Mouse (Mus musculus): ENCODE measurements at regions not wholly inside any gene's neighbourhood (a gene's known extent, or its start where the extent isn't known, plus 50 kb on each side); places are given as distances from the start of the nearest gene placed in this dataset.

- no peak overlapping the region for H3K27ac ChIP-seq
- no peak for DNase-seq (ENCODE audit: low spot score)
- 87% methylated on average over 2 of the region's 2 CpGs for WGBS
- H3K4me3 ChIP-seq, result no peak overlapping the region
- no peaks in the 10 kb centered on the region for H3K27me3 ChIP-seq (ENCODE audit: insufficient read depth, poor library complexity, severe bottlenecking)
- no peaks in the 10 kb centered on the region for H3K36me3 ChIP-seq
- H3K9me3 ChIP-seq, result no peaks in the 10 kb centered on the region
- H3K4me1 ChIP-seq, result no peaks in the 10 kb centered on the region
Measured at GRCm38 (mm10) chr16:72152920-72153319, 155.2 kb upstream of the Robo1 start.

DNA sequence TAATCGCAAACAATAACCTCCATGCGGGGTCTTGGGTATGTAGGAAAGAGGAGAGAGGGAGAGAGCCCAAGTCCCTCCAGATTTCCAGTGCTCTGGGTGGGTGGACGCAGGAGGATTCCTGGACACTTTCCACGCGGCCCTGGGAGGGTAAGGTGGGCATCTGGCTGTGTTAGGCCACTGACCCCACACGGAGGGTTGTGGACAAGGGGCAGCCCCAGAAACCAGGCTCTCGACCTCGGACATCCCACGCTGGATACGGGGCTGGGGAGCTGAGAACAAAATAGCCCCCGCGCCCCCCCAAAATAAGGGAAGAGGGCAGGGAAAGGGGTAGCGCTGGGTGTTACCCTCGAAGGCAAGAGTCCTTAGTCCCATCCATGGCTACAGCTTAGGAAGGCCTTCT, 150.2 kb upstream of the Robo1 start:
- no peak overlapping the region for H3K4me3 ChIP-seq
- no peaks in the 10 kb centered on the region for H3K27me3 ChIP-seq (ENCODE audit: insufficient read depth, poor library complexity, severe bottlenecking)
- H3K27ac ChIP-seq, result no peak overlapping the region
- H3K36me3 ChIP-seq, result no peaks in the 10 kb centered on the region
- DNase-seq (ENCODE audit: low spot score), result no peak
- H3K4me1 ChIP-seq, result no peaks in the 10 kb centered on the region
- no peaks in the 10 kb centered on the region for H3K9me3 ChIP-seq
- 88% methylated on average over 14 of the region's 14 CpGs for WGBS

GRCm38 (mm10) chr16:72159411-72159810, 148.7 kb upstream of the Robo1 start:
- H3K9me3 ChIP-seq, result no peaks in the 10 kb centered on the region
- WGBS, result 84% methylated on average over 4 of the region's 4 CpGs
- no peaks in the 10 kb centered on the region for H3K36me3 ChIP-seq
- H3K27ac ChIP-seq, result no peak overlapping the region
- no peak for DNase-seq (ENCODE audit: low spot score)
- H3K4me1 ChIP-seq, result no peaks in the 10 kb centered on the region
- no peak overlapping the region for H3K4me3 ChIP-seq
- H3K27me3 ChIP-seq (ENCODE audit: insufficient read depth, poor library complexity, severe bottlenecking), result no peaks in the 10 kb centered on the region

- no peaks in the 10 kb centered on the region for H3K27me3 ChIP-seq (ENCODE audit: insufficient read depth, poor library complexity, severe bottlenecking)
- no peaks in the 10 kb centered on the region for H3K36me3 ChIP-seq
- H3K9me3 ChIP-seq, result no peaks in the 10 kb centered on the region
- no peak overlapping the region for H3K27ac ChIP-seq
- no peaks in the 10 kb centered on the region for H3K4me1 ChIP-seq
- WGBS, result 84% methylated on average over 5 of the region's 5 CpGs
- no peak overlapping the region for H3K4me3 ChIP-seq
- DNase-seq (ENCODE audit: low spot score), result no peak
Measured at GRCm38 (mm10) chr16:72175727-72176126, 132.4 kb upstream of the Robo1 start.

- no peak for DNase-seq (ENCODE audit: low spot score)
- Histone ChIP-seq H3K27me3 (ENCODE audit: insufficient read depth, poor library complexity, severe bottlenecking) (no peaks in the 10 kb centered on the region), H3K4me1 (no peaks in the 10 kb centered on the region), H3K9me3 (no peaks in the 10 kb centered on the region), H3K27ac (no peak overlapping the region), H3K4me3 (no peak overlapping the region), H3K36me3 (no peaks in the 10 kb centered on the region)
- 5% methylated on average over 1 of the region's 1 CpGs for WGBS
Measured at GRCm38 (mm10) chr16:72194320-72194719, 113.8 kb upstream of the Robo1 start.

DNA sequence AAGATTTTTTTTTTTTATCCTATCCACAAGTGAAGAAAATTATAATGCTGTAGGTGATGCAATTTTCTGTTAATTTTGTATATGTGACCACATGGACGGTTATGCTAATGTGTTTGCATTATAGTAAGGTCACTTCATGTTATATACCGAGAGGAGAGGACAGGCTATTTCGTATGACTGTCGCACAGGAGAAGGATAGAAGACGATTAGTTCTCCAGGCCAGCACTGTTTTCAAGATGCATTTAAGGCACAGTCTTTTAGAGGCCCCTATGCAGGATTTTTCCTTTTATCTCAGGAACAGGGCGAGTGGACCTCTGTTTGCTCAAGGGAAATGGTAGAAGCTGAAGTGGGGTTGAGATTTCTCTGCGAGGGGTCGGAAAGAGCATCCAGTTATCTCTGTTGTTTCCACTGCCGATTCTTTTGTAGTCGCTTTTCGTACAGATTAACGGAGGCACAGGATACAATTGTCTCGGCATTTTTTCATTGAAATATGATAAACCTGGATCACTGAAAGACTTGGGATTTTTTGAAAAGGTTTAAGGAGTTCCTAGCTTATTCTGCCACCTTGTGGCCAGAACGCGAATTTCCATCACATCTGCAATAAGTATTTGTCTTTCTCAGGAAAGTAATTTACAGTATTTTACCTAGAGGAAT, 92.6 kb upstream of the Robo1 start:
- WGBS, result 37% methylated on average over 15 of the region's 15 CpGs
- peak overlapping the region; percentile 34; the same call in 1 of the 2 replicates for H3K4me3 ChIP-seq
- H3K27ac ChIP-seq, result no peak overlapping the region
- no peaks in the 10 kb centered on the region for H3K36me3 ChIP-seq
- no peaks in the 10 kb centered on the region for H3K27me3 ChIP-seq (ENCODE audit: insufficient read depth, poor library complexity, severe bottlenecking)
- no peak for DNase-seq (ENCODE audit: low spot score)
- no peaks in the 10 kb centered on the region for H3K4me1 ChIP-seq
- no peaks in the 10 kb centered on the region for H3K9me3 ChIP-seq

DNA sequence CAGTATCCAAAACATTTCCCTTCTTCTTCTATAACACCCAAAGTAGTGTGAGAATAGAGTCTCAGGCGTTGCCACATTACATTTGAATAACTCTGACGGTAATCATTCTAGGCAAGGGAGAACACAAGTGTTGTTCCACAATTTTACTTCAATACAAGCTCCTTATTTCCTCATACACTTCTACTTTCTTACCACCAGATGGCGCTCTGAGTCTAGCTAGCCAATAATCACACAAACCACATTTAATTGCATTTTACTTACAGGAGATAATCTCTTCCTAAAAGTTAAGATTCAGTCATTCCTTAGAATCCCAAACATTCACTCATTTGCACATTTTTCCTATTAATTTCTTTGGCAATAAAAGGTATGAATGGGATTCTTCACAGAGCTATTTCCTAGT, 90.1 kb upstream of the Robo1 start:
- H3K36me3 ChIP-seq, result no peaks in the 10 kb centered on the region
- DNase-seq (ENCODE audit: low spot score), result no peak
- no peak overlapping the region for H3K4me3 ChIP-seq
- no peak overlapping the region for H3K27ac ChIP-seq
- no peaks in the 10 kb centered on the region for H3K4me1 ChIP-seq
- 1% methylated on average over 3 of the region's 3 CpGs for WGBS
- no peaks in the 10 kb centered on the region for H3K9me3 ChIP-seq
- no peaks in the 10 kb centered on the region for H3K27me3 ChIP-seq (ENCODE audit: insufficient read depth, poor library complexity, severe bottlenecking)

DNA sequence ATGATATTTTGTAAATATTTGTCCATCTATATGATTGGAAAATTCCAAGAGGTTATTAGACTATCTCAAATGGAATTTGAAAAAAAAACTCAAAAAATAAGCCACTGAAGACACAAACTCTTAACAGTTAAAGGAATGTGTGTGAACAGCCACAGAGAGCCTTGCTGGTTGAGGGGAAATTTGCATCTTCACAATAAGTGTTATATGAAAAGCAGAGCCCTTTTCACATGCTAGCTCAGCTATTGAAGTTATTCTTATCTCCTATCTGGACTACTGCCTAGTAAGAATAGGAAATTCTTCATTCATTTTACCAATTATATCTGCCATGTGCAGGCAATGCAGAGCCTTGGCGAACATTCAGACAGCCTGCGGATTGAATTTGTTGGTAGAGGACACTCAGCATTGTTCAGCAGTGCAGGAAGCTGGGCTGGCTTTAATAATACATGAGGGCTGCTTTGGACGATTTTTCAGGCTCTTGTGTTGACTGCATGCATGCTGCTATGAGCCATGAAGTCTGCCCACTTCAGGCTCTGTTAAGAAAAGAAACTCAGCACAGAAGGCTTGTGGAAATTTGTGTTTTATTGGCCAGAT, 86.1 kb upstream of the Robo1 start:
- no peak for DNase-seq (ENCODE audit: low spot score)
- no peaks in the 10 kb centered on the region for H3K4me1 ChIP-seq
- no peaks in the 10 kb centered on the region for H3K36me3 ChIP-seq
- no peaks in the 10 kb centered on the region for H3K27me3 ChIP-seq (ENCODE audit: insufficient read depth, poor library complexity, severe bottlenecking)
- H3K9me3 ChIP-seq, result no peaks in the 10 kb centered on the region
- 62% methylated on average over 3 of the region's 3 CpGs for WGBS
- H3K4me3 ChIP-seq, result no peak overlapping the region
- H3K27ac ChIP-seq, result no peak overlapping the region

- Histone ChIP-seq H3K4me3 (no peak overlapping the region), H3K4me1 (no peaks in the 10 kb centered on the region), H3K36me3 (no peaks in the 10 kb centered on the region), H3K9me3 (no peaks in the 10 kb centered on the region), H3K27ac (no peak overlapping the region), H3K27me3 (ENCODE audit: insufficient read depth, poor library complexity, severe bottlenecking) (no peaks in the 10 kb centered on the region)
- 80% methylated on average over 3 of the region's 3 CpGs for WGBS
- DNase-seq (ENCODE audit: low spot score), result no peak
Measured at GRCm38 (mm10) chr16:72223860-72224259, 84.2 kb upstream of the Robo1 start.

- WGBS, result 77% methylated on average over 4 of the region's 4 CpGs
- Histone ChIP-seq H3K36me3 (no peaks in the 10 kb centered on the region), H3K4me3 (no peak overlapping the region), H3K27ac (no peak overlapping the region), H3K4me1 (no peaks in the 10 kb centered on the region), H3K27me3 (ENCODE audit: insufficient read depth, poor library complexity, severe bottlenecking) (no peaks in the 10 kb centered on the region), H3K9me3 (no peaks in the 10 kb centered on the region)
- no peak for DNase-seq (ENCODE audit: low spot score)
Measured at GRCm38 (mm10) chr16:72225157-72225880, 82.8 kb upstream of the Robo1 start.

DNA sequence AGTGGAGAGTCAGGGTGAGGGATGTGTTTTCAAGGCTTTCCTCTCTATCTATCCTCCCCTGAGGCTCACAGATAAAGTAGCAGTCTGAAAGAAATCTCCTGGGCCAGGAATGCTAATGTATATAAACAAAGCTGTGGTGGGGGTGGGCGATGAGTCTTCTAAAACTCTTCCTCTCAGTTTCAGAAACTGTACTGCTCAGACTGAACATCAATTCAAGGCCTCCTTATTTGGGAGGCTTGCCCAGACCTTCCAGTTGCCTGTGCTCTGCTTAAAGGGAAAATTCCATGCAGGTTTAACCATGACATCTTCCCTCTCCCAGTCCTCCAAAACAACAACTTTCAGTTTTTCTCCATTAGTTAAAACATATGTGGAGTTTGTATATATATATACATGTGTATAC, 73.7 kb upstream of the Robo1 start:
- no peak for DNase-seq (ENCODE audit: low spot score)
- H3K36me3 ChIP-seq, result no peaks in the 10 kb centered on the region
- H3K4me3 ChIP-seq, result no peak overlapping the region
- no peaks in the 10 kb centered on the region for H3K9me3 ChIP-seq
- 0% methylated on average over 1 of the region's 1 CpGs for WGBS
- no peaks in the 10 kb centered on the region for H3K27me3 ChIP-seq (ENCODE audit: insufficient read depth, poor library complexity, severe bottlenecking)
- H3K4me1 ChIP-seq, result 0 out of 2 replicates have a peak, but pooled peaks cover 4% of the 10 kb centered on the region
- no peak overlapping the region for H3K27ac ChIP-seq

GRCm38 (mm10) chr16:72239631-72240030, 68.5 kb upstream of the Robo1 start:
- H3K27me3 ChIP-seq (ENCODE audit: insufficient read depth, poor library complexity, severe bottlenecking), result no peaks in the 10 kb centered on the region
- no peaks in the 10 kb centered on the region for H3K4me1 ChIP-seq
- no peak overlapping the region for H3K27ac ChIP-seq
- DNase-seq (ENCODE audit: low spot score), result no peak
- H3K4me3 ChIP-seq, result no peak overlapping the region
- 68% methylated on average over 7 of the region's 7 CpGs for WGBS
- no peaks in the 10 kb centered on the region for H3K9me3 ChIP-seq
- no peaks in the 10 kb centered on the region for H3K36me3 ChIP-seq

- H3K4me3 ChIP-seq, result no peak overlapping the region
- DNase-seq (ENCODE audit: low spot score), result no peak
- no peaks in the 10 kb centered on the region for H3K4me1 ChIP-seq
- no peak overlapping the region for H3K27ac ChIP-seq
- 63% methylated on average over 3 of the region's 3 CpGs for WGBS
- H3K9me3 ChIP-seq, result no peaks in the 10 kb centered on the region
- no peaks in the 10 kb centered on the region for H3K36me3 ChIP-seq
- H3K27me3 ChIP-seq (ENCODE audit: insufficient read depth, poor library complexity, severe bottlenecking), result no peaks in the 10 kb centered on the region
Measured at GRCm38 (mm10) chr16:72256388-72256787, 51.7 kb upstream of the Robo1 start.
